12 mouse cellular contexts compared by ENCODE assay signal in the genomic region with DNA sequence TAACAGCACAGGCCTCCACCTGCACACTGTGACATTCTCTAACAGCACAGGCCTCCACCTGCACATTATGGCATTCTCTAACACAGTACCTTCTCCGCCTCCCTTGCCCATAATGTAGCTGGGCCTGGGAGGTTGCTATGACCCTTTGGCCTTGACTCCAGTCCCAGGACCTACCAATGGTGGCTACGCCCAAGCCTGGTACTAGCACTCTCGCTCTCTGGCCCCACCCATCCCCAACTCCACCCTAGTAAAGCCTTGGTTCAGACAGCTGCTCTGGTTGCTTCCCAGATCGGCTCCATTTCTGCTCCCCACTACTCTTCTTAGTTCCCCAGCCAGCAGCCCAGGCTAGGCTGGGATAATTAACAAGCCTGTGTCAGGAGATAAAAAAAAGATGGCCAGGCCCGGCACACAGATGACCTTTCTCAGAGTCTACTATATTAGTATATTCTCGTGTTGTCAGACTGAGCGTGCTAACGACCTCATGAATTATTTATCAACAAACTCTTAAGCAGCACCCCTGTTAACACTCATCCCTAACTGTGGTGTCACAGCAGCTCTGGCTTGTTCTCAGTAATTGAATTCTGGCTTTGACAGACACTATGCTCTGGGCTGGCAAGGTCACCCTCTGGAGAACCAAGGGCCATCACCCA. TPM values are rescaled to one million over a fixed set of nuclear protein-coding genes. Genes with fewer than 3 reads are reported as not detected.
DNase-seq lines count a peak whose midpoint lies in the region; ATAC-seq and TF ChIP-seq lines count a peak whose summit lies in the region.
"Had no signal": no experiment of that assay in that cellular context is flagged by ENCODE, and none has a peak within 500 bp of the region (broad histone marks: within the 10 kb centered on the region; RNA-seq: fewer than 3 reads in every experiment).

No protein-coding gene starts in this region.

- no peak overlapping the region for H3K4me2 ChIP-seq in hindbrain, embryonic 11.5 days (replicated peaks; ENCODE audit: low read depth, low read length)
- no peak overlapping the region for H3K4me2 ChIP-seq in midbrain, embryonic 12.5 days (replicated peaks)

- TF ChIP-seq POLR2A in ES-Bruce4 (IDR thresholded peaks at IDR 0.05; ENCODE audit: insufficient read depth, low read length) = no peak

- no peak for TF ChIP-seq CTCF in ES-Bruce4 (IDR thresholded peaks at IDR 0.05; ENCODE audit: low read depth, low read length)

- ATAC-seq in hindbrain, embryonic 11.5 days (ENCODE audit: low FRiP score) = peak; percentile 69
- peak; percentile 59 for ATAC-seq in midbrain, embryonic 12.5 days (ENCODE audit: low FRiP score, low read depth)

- no peaks in the 10 kb centered on the region for H3K27me3 ChIP-seq in ES-Bruce4 (ENCODE audit: control insufficient read depth, insufficient read depth, low read length, poor library complexity, severe bottlenecking)
- H3K27me3 ChIP-seq in hindbrain, embryonic 11.5 days (ENCODE audit: control insufficient read depth, insufficient read depth, low read length) = no peaks in the 10 kb centered on the region
- no peaks in the 10 kb centered on the region for H3K27me3 ChIP-seq in midbrain, embryonic 12.5 days

- intact Hi-C loops in left cerebral cortex, postnatal 14 days (cut with DNase I) = no loop called here

- no peak overlapping the region for H3K9ac ChIP-seq in ES-Bruce4 (ENCODE audit: low read depth, poor library complexity, severe bottlenecking)
- H3K9ac ChIP-seq in hindbrain, embryonic 11.5 days (ENCODE audit: low read depth, low read length) = no peak overlapping the region
- no peak overlapping the region for H3K9ac ChIP-seq in midbrain, embryonic 12.5 days (replicated peaks)

- no peaks in the 10 kb centered on the region for H3K36me3 ChIP-seq in ES-Bruce4 (ENCODE audit: control insufficient read depth, insufficient read depth, low read length, poor library complexity, severe bottlenecking)
- H3K36me3 ChIP-seq in hindbrain, embryonic 11.5 days (ENCODE audit: control insufficient read depth, insufficient read depth, low read length) = no peaks in the 10 kb centered on the region
- no peaks in the 10 kb centered on the region for H3K36me3 ChIP-seq in midbrain, embryonic 12.5 days

- DNase-seq in R1 (ENCODE audit: low read depth, low spot score) = peak; percentile 73
- no peak for DNase-seq in hindbrain, embryonic 11.5 days (ENCODE audit: low spot score)
- no peak for DNase-seq in left cerebral cortex, postnatal 14 days (ENCODE audit: low spot score in 2 of 2)
- DNase-seq in embryo, embryonic 9.5 days (ENCODE audit: extremely low spot score) = no peak
- DNase-seq in right cerebral cortex, postnatal 36 days (ENCODE audit: low spot score in 2 of 2) = no peak
- DNase-seq in adrenal gland, adult (ENCODE audit: inconsistent age in 2 of 2, low spot score in 1 of 2) = no peak
- DNase-seq: adrenal gland, postnatal 10 days; cerebellum, adult 9-10 months; lung, postnatal 36 days had no signal

- no peak overlapping the region for H3K4me3 ChIP-seq in ES-Bruce4 (ENCODE audit: low read depth, low read length)
- H3K4me3 ChIP-seq in hindbrain, embryonic 11.5 days (ENCODE audit: low read depth, low read length) = no peak overlapping the region
- no peak overlapping the region for H3K4me3 ChIP-seq in midbrain, embryonic 12.5 days

- no peaks in the 10 kb centered on the region for H3K9me3 ChIP-seq in ES-Bruce4 (replicated peaks; ENCODE audit: control insufficient read depth, insufficient read depth, low read length, poor library complexity, severe bottlenecking)
- no peaks in the 10 kb centered on the region for H3K9me3 ChIP-seq in hindbrain, embryonic 11.5 days (ENCODE audit: control insufficient read depth, low read length)
- H3K9me3 ChIP-seq in midbrain, embryonic 12.5 days = no peaks in the 10 kb centered on the region
- H3K9me3 ChIP-seq: G1E had no signal

- 0 out of 2 replicates have a peak, but pooled peaks have one; percentile 62 for TF ChIP-seq EP300 in ES-Bruce4 (IDR thresholded peaks at IDR 0.05; ENCODE audit: insufficient read depth, low read depth, low read length)

- 58% methylated on average over 8 of the region's 8 CpGs for WGBS in hindbrain, embryonic 11.5 days
- 56% methylated on average over 8 of the region's 8 CpGs for WGBS in midbrain, embryonic 12.5 days

- peaks cover 7% of the 10 kb centered on the region for H3K4me1 ChIP-seq in ES-Bruce4 (ENCODE audit: control insufficient read depth, insufficient read depth, low read length)
- H3K4me1 ChIP-seq in hindbrain, embryonic 11.5 days (replicated peaks; ENCODE audit: control insufficient read depth, insufficient read depth, low read length) = peaks cover 4% of the 10 kb centered on the region; the same call in 1 of the 2 replicates
- H3K4me1 ChIP-seq in midbrain, embryonic 12.5 days = peaks cover 19% of the 10 kb centered on the region

- no peak overlapping the region for H3K27ac ChIP-seq in ES-Bruce4 (ENCODE audit: insufficient read depth, low read length)
- H3K27ac ChIP-seq in hindbrain, embryonic 11.5 days (ENCODE audit: low read depth, low read length) = 0 out of 2 replicates have a peak overlapping the region, but pooled peaks have one; percentile 13
- H3K27ac ChIP-seq in midbrain, embryonic 12.5 days (replicated peaks) = peak overlapping the region; percentile 76

RNA-seq across cellular contexts. Expression of gene Fbrsl1, which starts 42.1 kb away (rescaled TPM):
- 51.7 and 65.7 TPM in 2 replicates for polyA plus RNA-seq in ES-Bruce4 (2011; ENCODE audit: insufficient read depth, insufficient read length, low read depth, missing spikeins)
- 15.8 and 17.5 TPM in 2 replicates for polyA plus RNA-seq in hindbrain, embryonic 11.5 days (2014; fragmentation: Nextera tagmentation; extraction: Ambion mirVana)
- polyA plus RNA-seq in midbrain, embryonic 12.5 days (2016; fragmentation: Nextera tagmentation; extraction: Ambion mirVana) = 23.8 and 24.0 TPM in 2 replicates
- 10 to 100 TPM; 75.8 to 81.9 TPM for total RNA-seq in left cerebral cortex, postnatal 14 days (2021)
